Comparison of ENCODE assay signal across 9 mouse cellular contexts in the genomic region with DNA sequence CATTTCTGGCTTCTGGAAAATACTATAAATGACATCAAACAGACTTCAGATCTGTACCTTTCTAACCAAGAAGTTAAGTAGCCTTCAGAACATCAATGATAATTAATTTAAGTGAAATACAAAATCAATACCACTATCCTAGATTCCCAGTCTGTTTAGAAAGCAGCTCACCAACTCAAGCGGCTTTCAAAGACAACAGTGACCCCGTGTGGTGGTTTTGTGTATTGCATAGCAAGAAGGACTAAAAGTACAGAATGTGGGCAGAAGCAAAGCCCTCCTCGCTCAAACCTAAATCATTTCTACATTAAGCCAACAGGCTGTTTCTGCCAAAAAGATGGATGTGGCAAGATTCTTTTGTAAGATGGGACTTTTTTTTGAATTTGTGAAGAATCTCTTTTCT.
DNase-seq lines count a peak whose midpoint lies in the region; ATAC-seq lines count a peak whose summit lies in the region.
"Had no signal": no experiment of that assay in that cellular context is flagged by ENCODE, and none has a peak within 500 bp of the region (broad histone marks: within the 10 kb centered on the region; RNA-seq: fewer than 3 reads in every experiment).

No protein-coding gene starts in this region.

- no peak overlapping the region for H3K4me3 ChIP-seq in midbrain, embryonic 11.5 days (ENCODE audit: low read depth, low read length)
- H3K4me3 ChIP-seq in midbrain, embryonic 16.5 days (ENCODE audit: low read depth, low read length), result no peak overlapping the region
- H3K4me3 ChIP-seq in hindbrain, embryonic 16.5 days (ENCODE audit: low read length), result no peak overlapping the region
- H3K4me3 ChIP-seq: heart, embryonic 13.5 days had no signal

- WGBS in midbrain, embryonic 11.5 days, result 7% methylated on average over 3 of the region's 3 CpGs
- 4% methylated on average over 3 of the region's 3 CpGs for whole genome bisulfite sequencing in midbrain, embryonic 16.5 days
- WGBS in hindbrain, embryonic 16.5 days, result 4% methylated on average over 3 of the region's 3 CpGs

- H3K9ac ChIP-seq in midbrain, embryonic 11.5 days (ENCODE audit: low read length), result no peak overlapping the region
- H3K9ac ChIP-seq in midbrain, embryonic 16.5 days (ENCODE audit: low read depth, low read length), result no peak overlapping the region
- H3K9ac ChIP-seq in hindbrain, embryonic 16.5 days (ENCODE audit: low read depth, low read length), result peak overlapping the region; percentile 22; the same call in 1 of the 2 replicates
- H3K9ac ChIP-seq: heart, embryonic 13.5 days had no signal

- no peak overlapping the region for H3K27ac ChIP-seq in midbrain, embryonic 11.5 days (ENCODE audit: low read depth, low read length)
- no peak overlapping the region for H3K27ac ChIP-seq in midbrain, embryonic 16.5 days (ENCODE audit: low read length)
- H3K27ac ChIP-seq in hindbrain, embryonic 16.5 days (ENCODE audit: low read depth, low read length), result no peak overlapping the region

- H3K27me3 ChIP-seq in midbrain, embryonic 11.5 days (ENCODE audit: control insufficient read depth, insufficient read depth, low read length), result no peaks in the 10 kb centered on the region
- no peaks in the 10 kb centered on the region for H3K27me3 ChIP-seq in midbrain, embryonic 16.5 days (ENCODE audit: control insufficient read depth, insufficient read depth, low read depth, low read length)
- H3K27me3 ChIP-seq in hindbrain, embryonic 16.5 days (replicated peaks; ENCODE audit: control insufficient read depth, insufficient read depth, low read length), result no peaks in the 10 kb centered on the region
- H3K27me3 ChIP-seq: heart, embryonic 13.5 days had no signal

- no peak overlapping the region for H3K4me2 ChIP-seq in midbrain, embryonic 11.5 days
- no peak overlapping the region for H3K4me2 ChIP-seq in midbrain, embryonic 16.5 days (ENCODE audit: low read length)
- no peak overlapping the region for H3K4me2 ChIP-seq in hindbrain, embryonic 16.5 days (ENCODE audit: low read length)
- H3K4me2 ChIP-seq: heart, embryonic 13.5 days had no signal

- intact Hi-C loops in left cerebral cortex, postnatal 36 days (cut with DNase I), result loop anchor here (1.0 kb wide), 1 partner anchor 520 kb away; no protein-coding TSS in a partner anchor

- no peaks in the 10 kb centered on the region for H3K4me1 ChIP-seq in midbrain, embryonic 11.5 days (ENCODE audit: control insufficient read depth, insufficient read depth, low read length)
- no peaks in the 10 kb centered on the region for H3K4me1 ChIP-seq in midbrain, embryonic 16.5 days (ENCODE audit: control insufficient read depth, insufficient read depth, low read length)
- H3K4me1 ChIP-seq in hindbrain, embryonic 16.5 days (ENCODE audit: control insufficient read depth, insufficient read depth, low read depth, low read length), result no peaks in the 10 kb centered on the region

- no peaks in the 10 kb centered on the region for H3K9me3 ChIP-seq in midbrain, embryonic 11.5 days (ENCODE audit: control insufficient read depth, low read length)
- H3K9me3 ChIP-seq in midbrain, embryonic 16.5 days (replicated peaks; ENCODE audit: control insufficient read depth, low read length, poor library complexity, severe bottlenecking), result no peaks in the 10 kb centered on the region
- H3K9me3 ChIP-seq in hindbrain, embryonic 16.5 days (ENCODE audit: control insufficient read depth, low read length), result no peaks in the 10 kb centered on the region
- H3K9me3 ChIP-seq: heart, embryonic 13.5 days had no signal

- H3K36me3 ChIP-seq in midbrain, embryonic 11.5 days (ENCODE audit: control insufficient read depth, insufficient read depth, low read length), result no peaks in the 10 kb centered on the region
- H3K36me3 ChIP-seq in midbrain, embryonic 16.5 days (ENCODE audit: control insufficient read depth, insufficient read depth, low read length), result no peaks in the 10 kb centered on the region
- H3K36me3 ChIP-seq in hindbrain, embryonic 16.5 days (ENCODE audit: control insufficient read depth, insufficient read depth, low read length), result no peaks in the 10 kb centered on the region
- H3K36me3 ChIP-seq: heart, embryonic 13.5 days had no signal

- DNase-seq in midbrain, embryonic 11.5 days (ENCODE audit: low spot score, missing footprints), result peak; percentile 99
- peak; percentile 90 for DNase-seq in brain, adult 2 months (ENCODE audit: low read depth, low spot score)
- peak; percentile 76 to 87 for DNase-seq in left cerebral cortex, postnatal 36 days (ENCODE audit: low spot score in 2 of 2)
- DNase-seq in retina, adult 2 months (ENCODE audit: low read depth, low spot score), result peak; percentile 71
- DNase-seq in thymus, postnatal 36 days, result peak; percentile 41 to 61

- no peak for ATAC-seq in midbrain, embryonic 11.5 days (ENCODE audit: low FRiP score)
- no peak for ATAC-seq in midbrain, embryonic 16.5 days
- peak; percentile 70 for ATAC-seq in erythroblast, adult 5-6 weeks (replicated peaks; ENCODE audit: low FRiP score, poor library complexity, severe bottlenecking)
- peak; percentile 56; the same call in 1 of the 2 replicates for ATAC-seq in hindbrain, embryonic 16.5 days

Comparison
In these comparisons a context has a peak if more than half of its experiments do, and no peak if none do; other contexts are left out.
1. ATAC-seq: peak in erythroblast, adult 5-6 weeks (single experiment) and hindbrain, embryonic 16.5 days (single experiment); none in midbrain, embryonic 11.5 days (single experiment) and midbrain, embryonic 16.5 days (single experiment).
2. Peak in every context shown above with its lines, with median percentiles within 50 percentile points of each other: DNase-seq.